Mouse (Mus musculus) heart, embryonic 14.5 days (tissue): ENCODE data around the gene Olfr322. TPM values are rescaled to one million over a fixed set of nuclear protein-coding genes. Genes with fewer than 3 reads are reported as not detected.
"Not testable (repeated sequence)": the region's sequence is repeated elsewhere in the genome, so short reads cannot be mapped to it uniquely, and the experiment has no call there.

Experiments
- ATAC-seq: fragments of 200-750 bp; cut with Nextera tagmentation; 2 replicates; pipeline ENCODE4 v1.8.0; 2017; ENCODE audit warnings: low read depth, moderate TSS enrichment; ENCODE audit not compliant: insufficient number of reproducible peaks, insufficient read depth, low FRiP score
- H3K27ac ChIP-seq, 2 experiments: fragments of 200-500 bp in 1 of 2; fragments of 300-500 bp in 1 of 2; sonication (generic) in 1 of 2; replicated peaks in 1 of 2; 2 replicates each; pipeline ENCODE4 v1.5.1; 2012 to 2014; ENCODE audit warnings: low read depth in 2 of 2, low read length in 2 of 2, control low read depth in 1 of 2, mild to moderate bottlenecking in 1 of 2, mixed read lengths in 1 of 2; ENCODE audit not compliant: control insufficient read depth in 1 of 2, insufficient read depth in 1 of 2
- H3K27me3 ChIP-seq: fragments of 300-500 bp; sonication (generic); 2 replicates; pipeline ENCODE4 v1.6.1; 2014; ENCODE audit warnings: mild to moderate bottlenecking, low read length, control low read depth; ENCODE audit not compliant: control insufficient read depth, insufficient read depth
- H3K36me3 ChIP-seq: fragments of 300-500 bp; sonication (generic); 2 replicates; pipeline ENCODE4 v1.6.1; 2014; ENCODE audit warnings: mild to moderate bottlenecking, control low read depth, low read length, mixed read lengths; ENCODE audit not compliant: control insufficient read depth, insufficient read depth
- H3K4me1 ChIP-seq, 2 experiments: fragments of 200-500 bp in 1 of 2; fragments of 300-500 bp in 1 of 2; sonication (generic) in 1 of 2; 2 replicates each; pipeline ENCODE4 v1.6.1; 2012 to 2014; ENCODE audit warnings: low read length in 2 of 2, control low read depth in 1 of 2, mixed read lengths in 1 of 2; ENCODE audit not compliant: control insufficient read depth in 2 of 2, insufficient read depth in 2 of 2
- H3K4me2 ChIP-seq: fragments of 300-500 bp; sonication (generic); 2 replicates; pipeline ENCODE4 v1.6.1; 2014; ENCODE audit warnings: mild to moderate bottlenecking, low read length
- H3K4me3 ChIP-seq, 2 experiments: fragments of 200-500 bp in 1 of 2; fragments of 300-500 bp in 1 of 2; sonication (generic) in 1 of 2; 2 replicates each; pipeline ENCODE4 v1.5.1; 2012 to 2014; ENCODE audit warnings: low read length in 2 of 2, mild to moderate bottlenecking in 2 of 2, control low read depth in 1 of 2, low read depth in 1 of 2, moderate library complexity in 1 of 2; ENCODE audit not compliant: control insufficient read depth in 1 of 2, insufficient read depth in 1 of 2
- H3K9ac ChIP-seq: fragments of 300-500 bp; sonication (generic); 2 replicates; pipeline ENCODE4 v1.6.1; 2014; ENCODE audit warnings: mild to moderate bottlenecking, low read length
- H3K9me3 ChIP-seq: fragments of 300-500 bp; sonication (generic); 2 replicates; pipeline ENCODE4 v1.6.1; 2016; ENCODE audit warnings: low read length, control low read depth; ENCODE audit not compliant: control insufficient read depth
- WGBS: fragments of 180-500 bp; shearing (Covaris S2); extraction: QIAGEN DNeasy Blood & Tissue Kit; methylation state at CpG from one replicate; pipeline ENCODE4 v1.1.7; 2014; 5-methylcytosine and 5-hydroxymethylcytosine counted together
- polyA plus RNA-seq: library from polyadenylated mRNA; unstranded; fragments of >200 nt; fragmentation: Nextera tagmentation; extraction: Ambion mirVana; gene quantifications from 2 replicates; pipeline ENCODE4 v1.2.1, GENCODE M21; 2014

Olfr322 gene
- polyA plus RNA-seq, 1 experiment from 2014 or later: not detected

DNA sequence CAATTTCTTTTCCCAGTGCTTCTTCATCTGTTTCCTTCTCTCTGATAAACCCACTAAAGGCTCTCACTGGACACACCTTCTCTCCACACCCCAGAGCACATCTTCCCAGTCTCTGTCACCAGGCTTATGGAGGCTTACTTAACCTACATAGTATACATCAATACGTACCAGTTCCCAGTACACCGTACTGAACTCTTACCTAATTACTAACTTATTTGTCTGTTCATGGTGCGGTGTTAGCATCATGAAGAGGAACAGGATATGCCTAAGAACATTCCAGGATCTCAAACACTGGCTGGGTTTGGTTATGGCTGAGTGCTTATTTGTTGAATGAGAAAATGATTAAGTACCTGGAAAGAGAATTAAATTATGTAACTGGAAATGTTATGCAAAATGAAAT, 3.4 kb upstream of the Olfr322 start:
- Histone ChIP-seq H3K4me2 (no peak overlapping the region), H3K27ac (no peak overlapping the region), H3K36me3 (no peaks in the 10 kb centered on the region), H3K9me3 (no peaks in the 10 kb centered on the region), H3K27me3 (no peaks in the 10 kb centered on the region), H3K4me1 (no peaks in the 10 kb centered on the region), H3K9ac (no peak overlapping the region), H3K4me3 (no peak overlapping the region)
- ATAC-seq: no peak
- 87% methylated on average over 3 of the region's 3 CpGs for WGBS

DNA sequence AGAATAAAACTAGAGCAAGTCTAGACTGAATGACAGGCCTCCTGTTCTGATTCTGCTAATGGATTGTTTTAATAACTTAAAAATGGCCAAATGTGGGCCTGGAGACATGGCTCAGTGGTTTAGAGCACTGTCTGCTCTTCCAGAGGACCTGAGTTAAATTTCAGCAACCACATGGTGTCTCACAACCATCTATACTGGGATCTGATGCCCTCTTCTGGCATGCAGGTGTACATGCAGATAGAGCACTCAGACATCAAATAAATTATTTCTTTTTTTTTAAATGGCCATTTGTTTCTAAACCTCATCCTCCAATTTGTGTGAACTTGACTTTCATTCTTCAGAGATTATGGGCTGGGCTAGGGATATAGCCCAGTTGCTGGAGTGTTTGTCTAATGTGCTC, 10.7 kb downstream of the Olfr322 start:
- H3K36me3 ChIP-seq: no peaks in the 10 kb centered on the region
- H3K27me3 ChIP-seq: no peaks in the 10 kb centered on the region
- H3K4me2 ChIP-seq: no peak overlapping the region
- no peak for ATAC-seq
- no peaks in the 10 kb centered on the region for H3K4me1 ChIP-seq
- no peak overlapping the region for H3K9ac ChIP-seq
- no peaks in the 10 kb centered on the region for H3K9me3 ChIP-seq
- no peak overlapping the region for H3K27ac ChIP-seq
- H3K4me3 ChIP-seq: no peak overlapping the region

DNA sequence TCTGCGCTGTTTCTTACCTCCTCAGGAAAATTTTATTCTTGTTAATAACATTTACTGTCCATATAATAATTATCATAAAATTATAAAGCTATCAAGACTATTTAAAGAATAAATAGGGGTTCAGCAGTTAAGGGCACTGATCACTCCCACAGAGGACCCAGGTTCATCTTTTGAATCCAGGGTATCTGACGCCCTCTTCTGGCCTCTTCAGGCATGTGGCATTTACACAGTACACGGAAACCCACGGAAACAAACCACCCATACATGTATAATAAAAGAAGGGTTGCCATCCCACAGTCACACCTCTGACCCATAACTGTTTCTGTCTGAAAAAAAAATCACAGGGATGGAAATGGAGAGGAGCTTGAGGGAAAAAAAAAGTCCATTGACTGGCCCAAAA, 13.2 kb downstream of the Olfr322 start:
- ATAC-seq: no peak
- Histone ChIP-seq H3K36me3 (no peaks in the 10 kb centered on the region), H3K4me1 (no peaks in the 10 kb centered on the region), H3K9ac (no peak overlapping the region), H3K27ac (no peak overlapping the region), H3K9me3 (no peaks in the 10 kb centered on the region), H3K27me3 (no peaks in the 10 kb centered on the region), H3K4me2 (no peak overlapping the region), H3K4me3 (no peak overlapping the region)
- WGBS: 54% methylated on average over 4 of the region's 4 CpGs

DNA sequence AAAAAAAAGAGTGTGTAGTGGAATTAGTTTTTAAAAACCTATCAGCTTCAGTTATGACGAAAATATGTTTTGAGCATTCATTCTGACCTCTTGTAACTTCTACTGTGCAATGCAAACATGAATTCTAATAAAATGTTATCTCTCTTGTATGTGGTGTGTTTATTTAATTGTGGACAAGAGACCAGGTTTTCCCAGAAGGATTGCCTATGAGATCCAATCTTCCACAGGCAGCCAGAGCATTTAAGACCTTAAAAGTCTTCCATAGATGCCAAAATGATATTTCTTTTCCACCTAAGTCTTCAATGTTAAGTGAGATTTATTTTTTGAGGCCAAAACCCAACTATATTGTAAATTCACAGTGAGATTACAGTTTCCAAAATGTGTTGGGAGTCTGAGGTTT, 22.2 kb downstream of the Olfr322 start, which contains the start of gene Olfr320:
Gene Olfr320, plus strand, starts transcription at position 301 of the 400 bp plus-strand sequence.
- Histone ChIP-seq H3K36me3 (no peaks in the 10 kb centered on the region), H3K27ac (no peak within 1 kb of the TSS), H3K4me1 (no peaks in the 10 kb centered on the region), H3K4me3 (no peak within 1 kb of the TSS), H3K9me3 (no peaks in the 10 kb centered on the region), H3K27me3 (no peaks in the 10 kb centered on the region), H3K9ac (no peak within 1 kb of the TSS), H3K4me2 (no peak within 1 kb of the TSS)
- 67% methylated on average over 1 of the region's 1 CpGs for WGBS
- ATAC-seq: no peak

DNA sequence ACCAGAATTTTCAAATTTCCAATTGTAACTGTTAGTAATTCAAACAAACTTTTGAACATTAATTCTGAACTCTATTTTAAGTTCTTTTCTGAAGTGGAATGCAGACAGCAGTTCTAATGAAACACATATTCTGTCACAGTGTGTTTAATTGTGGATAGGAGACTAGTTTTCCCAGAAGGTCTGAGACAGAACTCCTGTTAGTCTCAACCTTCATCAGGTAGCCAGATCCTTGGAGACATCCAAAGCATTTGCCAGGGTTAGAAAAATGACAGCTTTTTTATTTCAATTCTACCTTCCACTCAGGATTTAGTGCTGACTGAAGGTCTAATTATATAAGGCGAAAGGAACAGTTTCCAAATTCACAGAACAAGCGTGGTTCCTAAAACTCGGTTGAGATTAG, 40.3 kb downstream of the Olfr322 start, which contains the start of gene Olfr319:
Gene Olfr319, plus strand, starts transcription at position 301 of the 400 bp plus-strand sequence.
- no peak for ATAC-seq
- H3K4me2 ChIP-seq: no peak within 1 kb of the TSS
- no peaks in the 10 kb centered on the region for H3K36me3 ChIP-seq
- 72% methylated on average over 3 of the region's 3 CpGs for WGBS
- no peaks in the 10 kb centered on the region for H3K4me1 ChIP-seq
- H3K9me3 ChIP-seq: 0 out of 2 replicates have a peak, but pooled peaks cover 8% of the 10 kb centered on the region
- H3K4me3 ChIP-seq: no peak within 1 kb of the TSS
- H3K9ac ChIP-seq: no peak within 1 kb of the TSS
- H3K27ac ChIP-seq: no peak within 1 kb of the TSS
- H3K27me3 ChIP-seq: no peaks in the 10 kb centered on the region

DNA sequence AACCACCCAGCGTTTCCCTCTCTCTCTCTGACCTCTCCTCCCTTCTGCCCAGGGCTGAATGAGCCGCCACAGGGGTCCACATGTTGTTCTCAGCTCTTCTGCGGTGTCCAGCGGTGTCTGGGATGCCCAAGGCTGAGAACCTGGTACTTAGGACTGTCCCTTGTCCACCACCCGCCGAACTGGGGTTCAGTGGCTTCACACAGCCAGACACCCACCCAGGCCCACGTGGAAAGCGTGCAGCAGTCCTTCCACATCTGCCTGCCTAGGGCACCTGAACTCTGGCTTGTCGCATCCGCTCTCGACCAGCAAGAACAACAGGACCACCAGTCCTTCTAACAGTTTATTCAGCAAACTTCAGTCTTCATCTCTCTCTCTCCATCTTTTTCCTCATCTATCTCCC, 50.5 kb downstream of the Olfr322 start:
- Histone ChIP-seq H3K27me3 (no peaks in the 10 kb centered on the region), H3K9ac (no peak overlapping the region), H3K4me3 (no peak overlapping the region), H3K9me3 (no peaks in the 10 kb centered on the region), H3K4me2 (no peak overlapping the region), H3K36me3 (no peaks in the 10 kb centered on the region), H3K4me1 (no peaks in the 10 kb centered on the region), H3K27ac (no peak overlapping the region)
- ATAC-seq: no peak
- WGBS: 71% methylated on average over 11 of the region's 11 CpGs

DNA sequence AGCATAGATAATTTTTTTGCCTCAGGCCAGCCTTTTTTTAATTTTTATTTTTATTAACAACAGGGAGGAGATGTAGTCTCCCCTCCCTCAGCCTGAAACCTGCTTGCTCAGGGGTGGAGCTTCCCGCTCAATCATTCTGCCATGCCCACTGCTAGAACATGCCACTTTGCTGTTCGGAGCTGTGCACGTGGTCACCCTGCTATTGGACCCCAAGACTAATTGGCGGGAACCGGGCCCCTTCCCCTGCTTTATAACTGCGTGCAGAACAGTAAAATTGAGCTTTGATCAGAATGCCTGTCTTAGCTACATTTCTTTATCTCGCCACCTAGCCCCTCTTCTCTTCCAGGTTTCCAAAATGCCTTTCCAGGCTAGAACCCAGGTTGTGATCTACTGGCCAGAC, 59.1 kb downstream of the Olfr322 start:
- H3K9me3 ChIP-seq, H3K27ac ChIP-seq, ATAC-seq, H3K4me2 ChIP-seq, H3K27me3 ChIP-seq, H3K4me1 ChIP-seq, H3K36me3 ChIP-seq, H3K9ac ChIP-seq, H3K4me3 ChIP-seq: not testable (repeated sequence)
- whole genome bisulfite sequencing: 92% methylated on average over 6 of the region's 7 CpGs
